Mouse (Mus musculus): ENCODE measurements at regions not wholly inside any gene's neighbourhood (a gene's known extent, or its start where the extent isn't known, plus 50 kb on each side); places are given as distances from the start of the nearest gene placed in this dataset.
"Not testable (repeated sequence)": the region's sequence is repeated elsewhere in the genome, so short reads cannot be mapped to it uniquely, and the experiment has no call there.

DNA sequence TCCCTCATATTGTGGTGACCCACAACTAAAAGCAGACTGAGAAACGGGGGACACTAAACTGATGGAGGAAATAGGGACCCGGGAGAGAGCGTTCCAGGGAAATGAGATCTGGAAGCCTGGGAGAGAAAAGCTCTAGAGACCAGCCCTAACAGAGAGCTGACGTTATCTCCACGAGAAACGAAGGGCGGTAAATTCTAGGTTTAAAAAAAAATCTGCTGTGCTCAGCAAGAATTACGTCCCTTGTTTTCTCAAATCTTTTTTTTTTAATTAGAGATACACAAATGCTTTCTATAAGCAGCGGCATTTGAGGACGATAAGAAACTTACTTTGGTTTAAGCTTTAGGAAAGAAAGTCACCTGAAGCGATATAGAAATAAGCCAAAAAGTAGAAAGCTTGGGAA is 145.7 kb downstream of the Cand1 start:
- DNase-seq, result no peak

DNA sequence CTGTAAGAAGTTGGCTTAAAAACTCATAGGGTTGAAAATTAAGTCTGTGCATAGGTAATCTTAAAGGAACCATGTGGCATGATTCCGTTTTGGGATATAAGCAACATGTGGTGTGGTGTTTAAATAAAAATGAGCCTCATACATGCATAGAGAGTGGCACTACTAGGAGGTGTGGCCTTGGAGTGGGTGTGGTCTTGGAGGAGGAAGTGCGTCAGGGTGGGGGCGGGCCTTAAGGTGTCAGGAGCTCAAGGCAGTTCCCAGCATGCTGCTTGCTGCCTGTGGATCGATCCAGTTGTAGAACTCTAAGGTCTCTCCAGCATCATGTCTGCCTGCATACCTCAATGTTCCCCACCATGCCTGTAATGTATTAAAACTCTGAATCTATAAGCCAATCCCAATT is 152.0 kb downstream of the Cand1 start:
- no peak for DNase-seq

DNA sequence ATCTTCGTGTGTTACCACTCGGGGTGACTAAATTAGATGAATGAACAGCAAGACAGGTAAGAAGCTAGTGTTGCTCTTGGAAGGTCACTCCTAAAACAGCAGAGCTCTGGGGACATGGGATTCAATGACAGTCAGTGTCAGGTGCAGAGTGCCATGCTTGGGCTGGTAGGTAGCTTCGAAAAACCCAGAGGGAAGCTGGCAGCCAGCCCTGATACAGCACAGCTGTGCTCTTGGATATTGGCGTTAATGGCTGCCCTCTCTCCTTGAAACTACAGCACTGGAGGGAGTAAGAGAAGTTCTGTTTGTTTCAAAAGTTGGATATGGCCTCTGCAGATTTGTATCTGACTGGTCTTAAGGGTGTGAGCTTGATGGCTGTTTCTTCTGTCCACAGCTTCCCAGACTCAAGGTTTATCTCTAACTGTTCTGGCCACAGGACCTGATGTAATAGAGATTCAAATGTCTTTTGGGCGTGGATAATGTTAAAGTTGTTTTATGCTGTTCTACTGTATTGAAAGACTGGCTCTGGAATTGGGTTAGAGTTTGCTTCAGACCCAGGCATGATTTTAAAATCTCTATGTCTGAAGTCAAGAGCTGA is 152.7 kb downstream of the Cand1 start:
- no peak for DNase-seq

DNA sequence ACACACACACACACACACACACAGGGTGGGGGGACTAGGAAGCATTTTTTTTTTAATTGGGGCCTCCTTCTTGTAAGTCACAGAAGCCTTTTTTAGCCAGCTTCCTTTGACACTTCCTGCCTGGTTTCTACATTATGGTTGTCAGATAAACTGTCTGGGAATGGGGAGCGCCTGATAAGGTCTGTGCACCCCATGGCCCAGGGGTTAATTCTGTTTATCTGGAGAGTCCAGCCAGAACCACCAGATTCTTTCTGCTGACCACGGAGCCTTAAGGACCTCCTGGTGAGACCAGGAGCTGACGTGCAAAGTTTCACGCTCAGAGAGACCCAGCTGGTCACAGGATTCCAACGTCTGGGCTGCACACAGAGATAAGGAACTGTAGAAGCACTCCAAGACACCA is 153.4 kb downstream of the Cand1 start:
- DNase-seq, result no peak

DNA sequence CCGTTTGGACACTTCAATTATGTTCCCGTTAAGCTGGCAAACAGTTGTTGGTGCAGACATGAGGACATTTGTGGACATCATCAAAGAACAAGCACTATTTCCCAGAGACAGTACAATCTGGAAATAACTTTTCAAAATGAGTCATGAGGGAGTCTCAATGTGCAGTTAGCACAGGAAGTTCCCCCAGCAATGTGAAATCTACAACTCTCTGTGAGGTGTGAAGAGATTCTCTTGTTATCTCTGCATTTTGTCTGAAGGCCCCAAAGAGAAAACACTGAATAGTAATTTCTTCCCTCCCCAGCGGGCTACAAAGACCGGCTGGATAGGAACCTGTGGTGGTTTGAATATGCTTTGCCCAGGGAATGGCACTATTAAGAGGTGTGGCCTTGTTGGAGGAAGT is 156.4 kb downstream of the Cand1 start:
- DNase-seq, result no peak

DNA sequence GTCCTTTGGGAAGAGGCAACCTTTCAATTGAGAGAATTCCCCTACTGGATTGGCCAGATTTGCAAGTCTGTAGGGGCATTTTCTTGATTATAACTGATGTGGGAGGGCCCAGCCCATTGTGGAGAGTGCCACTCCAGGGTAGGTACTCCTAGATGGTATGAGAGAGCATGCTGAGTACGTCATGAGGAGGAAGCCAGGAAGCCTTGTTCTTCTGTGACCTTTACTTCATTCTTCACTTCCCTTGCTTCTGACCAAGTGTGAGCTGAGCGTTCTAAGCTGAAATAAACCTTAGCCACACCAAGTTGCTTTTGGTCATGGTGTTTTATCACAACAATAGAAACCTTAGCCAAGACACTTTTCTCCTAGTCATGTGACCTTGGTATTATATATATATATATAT is 157.0 kb downstream of the Cand1 start:
- no peak for DNase-seq

DNA sequence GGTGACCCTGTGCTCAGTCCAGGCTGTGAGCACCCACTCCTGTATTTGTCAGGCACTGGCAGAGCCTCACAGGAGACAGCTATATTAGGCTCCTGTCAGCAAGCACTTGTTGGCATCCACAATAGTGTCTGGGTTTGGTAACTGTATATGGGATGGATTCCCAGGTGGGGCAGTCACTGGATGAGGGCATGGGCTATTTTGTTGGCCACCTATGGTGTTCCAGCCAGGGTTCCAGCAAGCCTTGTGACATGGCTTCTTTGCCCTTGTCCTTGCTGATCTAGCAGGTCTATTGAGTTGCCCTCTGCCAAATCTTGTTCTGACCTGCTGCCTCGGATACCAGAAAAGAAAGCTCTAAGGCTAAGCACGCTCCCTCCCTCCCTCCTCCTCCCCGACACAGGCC is 158.1 kb downstream of the Cand1 start:
- not testable (repeated sequence) for DNase-seq

DNA sequence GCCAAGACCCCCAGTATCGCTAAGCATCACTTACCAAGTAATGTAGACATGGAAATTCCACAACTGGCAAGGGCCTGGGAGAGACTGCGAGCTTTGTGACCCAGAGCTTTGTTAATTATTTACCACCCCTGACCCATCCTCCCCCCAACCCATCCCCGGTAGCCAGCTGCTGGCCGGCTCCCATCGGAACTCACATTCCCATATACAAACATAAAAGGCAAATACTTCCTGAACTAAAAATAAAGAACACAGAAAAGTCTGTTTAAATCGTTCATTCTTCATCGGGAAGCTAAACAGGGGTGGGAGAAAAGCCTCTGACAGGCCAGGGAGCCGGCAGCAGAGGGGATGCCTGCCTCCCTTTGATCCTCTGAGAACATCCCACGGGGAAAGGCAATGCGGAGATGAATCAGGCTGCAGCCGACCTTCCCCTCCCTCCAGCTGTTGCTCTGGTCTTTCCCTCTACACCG is 163.7 kb downstream of the Cand1 start:
- peak; percentile 55 for DNase-seq

DNA sequence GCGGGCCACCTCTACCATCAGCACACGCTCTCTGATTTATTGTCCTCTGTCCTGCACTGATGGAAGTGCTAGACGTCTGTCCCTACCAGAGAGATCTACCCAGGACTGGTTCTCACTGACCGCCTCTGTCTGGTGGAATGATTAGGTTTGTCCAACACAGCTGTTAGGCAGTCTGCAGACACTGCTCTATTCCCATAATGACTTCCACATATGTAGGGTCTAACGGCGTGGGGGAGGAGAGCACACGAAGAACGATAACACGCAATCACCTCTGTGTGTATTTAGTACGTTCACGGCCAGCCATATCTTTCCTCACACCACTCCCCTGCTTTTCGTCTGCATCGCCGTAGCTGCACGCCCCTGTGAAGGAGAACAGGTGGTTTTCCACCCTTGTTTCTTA is 165.0 kb downstream of the Cand1 start:
- no peak for DNase-seq

DNA sequence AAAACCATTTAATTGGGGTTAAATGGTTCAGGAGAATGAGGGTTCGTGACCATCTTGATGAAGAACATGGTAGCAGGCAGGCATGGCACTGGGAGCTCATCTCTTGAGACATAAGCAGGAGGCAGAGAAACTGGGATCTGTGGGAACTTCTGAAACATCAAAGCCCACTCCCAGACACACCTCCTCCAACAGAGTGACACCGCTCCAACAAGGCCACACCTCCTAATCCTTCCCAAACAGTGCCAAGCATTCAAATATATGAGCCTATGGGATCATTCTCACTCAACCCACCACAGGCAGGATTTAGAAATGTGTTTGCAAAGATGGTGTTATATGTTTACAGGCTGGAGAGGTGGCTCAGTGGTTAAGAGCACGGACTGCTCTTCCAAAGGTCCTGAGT is 165.9 kb downstream of the Cand1 start:
- DNase-seq, result no peak

DNA sequence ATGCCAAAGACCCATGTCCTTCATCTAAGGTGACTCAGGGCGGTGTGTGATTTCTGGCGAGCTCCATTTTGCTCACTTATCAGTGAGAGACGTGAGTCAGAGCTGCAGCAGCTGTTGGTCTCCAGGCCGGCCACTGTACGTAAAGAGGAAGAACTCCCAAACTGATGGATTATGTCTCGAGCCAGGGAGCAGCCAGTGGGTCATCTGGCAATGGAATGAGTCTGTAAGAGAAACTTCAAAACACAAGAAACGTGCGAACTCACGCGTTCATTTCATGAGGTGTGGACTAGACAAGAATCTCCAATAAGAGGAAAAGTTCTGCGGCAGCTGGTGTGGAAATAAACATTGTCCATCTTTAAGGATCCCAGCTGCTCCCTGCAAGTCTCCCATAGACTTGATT is 170.4 kb downstream of the Cand1 start:
- peak; percentile 49 for DNase-seq

DNA sequence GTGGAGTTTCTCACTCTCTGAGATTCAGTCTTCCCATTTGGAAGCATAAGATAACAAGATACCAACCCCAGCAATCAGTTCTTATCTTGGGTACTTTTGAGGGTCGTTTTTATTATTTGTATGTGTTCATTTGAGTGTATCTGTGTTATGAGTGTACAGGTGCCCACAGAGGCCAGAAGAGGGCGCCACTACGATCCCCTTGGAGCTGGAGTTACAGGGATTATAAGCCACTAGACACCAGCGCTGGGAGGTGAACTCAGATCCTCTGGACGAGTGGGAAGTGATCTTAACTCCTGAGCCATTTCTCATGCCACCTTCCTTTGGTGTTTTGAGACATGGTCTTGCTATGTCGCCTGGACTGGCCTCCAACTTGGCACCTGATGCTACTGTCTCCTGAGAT is 172.0 kb downstream of the Cand1 start:
- DNase-seq, result no peak

DNA sequence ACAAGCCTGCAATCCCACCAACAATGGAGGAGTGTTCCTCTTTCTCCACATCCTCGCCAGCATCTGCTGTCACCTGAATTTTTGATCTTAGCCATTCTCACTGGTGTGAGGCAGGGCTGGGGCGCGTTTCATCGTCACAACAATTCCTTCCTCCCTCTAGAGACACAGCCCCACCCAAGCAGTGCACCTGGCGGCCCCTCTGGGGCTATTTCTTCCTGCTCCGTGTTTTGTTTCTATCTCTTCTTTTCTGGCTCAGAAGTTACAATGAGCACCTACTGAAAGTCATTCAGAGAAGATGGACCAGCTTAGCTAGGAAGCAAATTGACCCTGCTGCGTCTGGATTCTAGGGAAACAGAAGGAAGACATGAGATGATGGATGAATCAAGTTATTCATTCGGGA is 172.5 kb downstream of the Cand1 start:
- DNase-seq, result no peak

DNA sequence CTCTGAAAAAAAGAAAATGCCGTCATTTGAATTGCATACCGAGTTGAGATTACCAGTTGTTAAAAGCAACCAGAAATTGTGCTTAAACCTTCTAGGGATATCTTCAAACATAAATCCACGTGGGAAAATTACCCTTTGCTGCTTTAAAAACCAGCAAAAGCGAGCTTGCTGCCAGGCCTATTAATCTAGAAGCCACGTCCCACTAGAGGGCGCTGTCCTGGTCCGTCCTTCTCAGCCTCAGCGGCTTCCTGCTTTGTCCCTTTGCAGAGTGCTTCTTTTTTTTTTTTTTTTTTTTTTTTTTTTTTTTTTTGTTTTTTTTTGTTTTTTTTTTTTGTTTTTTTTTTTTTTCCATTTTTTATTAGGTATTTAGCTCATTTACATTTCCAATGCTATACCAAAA is 173.9 kb downstream of the Cand1 start:
- DNase-seq, result peak; percentile 82

DNA sequence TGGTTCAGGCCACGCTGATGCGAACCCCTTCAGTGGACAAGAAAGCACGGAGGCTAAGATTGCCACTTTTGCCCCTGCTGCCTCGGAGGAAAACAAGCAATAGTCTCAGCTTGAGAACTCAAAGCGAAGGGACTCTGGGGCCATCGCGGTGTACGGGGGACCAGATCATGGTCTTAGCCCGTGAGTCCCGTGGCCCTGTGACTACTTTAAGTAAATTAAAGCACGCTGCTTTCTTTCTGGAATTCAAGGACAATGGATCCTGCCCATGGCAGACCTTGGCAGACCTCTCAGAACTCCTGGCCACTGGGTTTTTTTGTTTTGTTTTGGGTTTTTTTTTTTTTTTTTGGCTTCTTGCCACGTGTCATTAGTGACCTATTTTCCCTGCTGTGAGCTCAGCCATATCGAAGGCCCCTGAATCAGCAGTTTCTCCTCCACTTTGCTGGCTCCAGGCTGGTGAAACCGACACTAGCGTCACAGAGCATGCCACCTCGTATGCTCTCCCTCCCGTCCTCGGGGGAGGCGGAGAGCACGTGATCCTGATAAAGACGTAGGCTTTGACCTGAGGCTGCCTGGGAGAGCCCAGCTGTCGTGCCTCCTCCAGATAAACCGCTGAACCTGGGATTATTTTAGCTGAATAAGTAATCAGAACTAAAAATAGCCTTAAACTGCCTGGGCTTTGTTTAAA is 174.6 kb downstream of the Cand1 start:
- peak; percentile 63 for DNase-seq

DNA sequence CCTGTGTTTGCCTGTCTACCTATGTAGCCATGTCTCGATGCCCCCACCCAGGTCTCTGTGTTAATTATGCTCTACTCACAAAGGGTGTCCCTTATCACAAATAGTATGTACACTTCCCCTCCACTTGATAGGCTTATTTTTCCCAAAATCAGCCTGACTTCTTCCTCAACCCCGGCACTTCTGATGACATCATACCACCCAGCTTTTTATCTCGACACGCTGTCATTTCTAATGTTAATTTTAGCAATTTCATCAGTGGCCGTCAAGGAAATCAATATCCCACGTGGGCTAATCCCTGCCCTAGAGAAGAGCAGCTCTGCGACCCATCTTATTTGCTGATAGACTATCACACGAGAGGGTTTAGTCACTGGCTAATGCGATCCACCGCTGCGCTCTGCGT is 175.6 kb downstream of the Cand1 start:
- no peak for DNase-seq

DNA sequence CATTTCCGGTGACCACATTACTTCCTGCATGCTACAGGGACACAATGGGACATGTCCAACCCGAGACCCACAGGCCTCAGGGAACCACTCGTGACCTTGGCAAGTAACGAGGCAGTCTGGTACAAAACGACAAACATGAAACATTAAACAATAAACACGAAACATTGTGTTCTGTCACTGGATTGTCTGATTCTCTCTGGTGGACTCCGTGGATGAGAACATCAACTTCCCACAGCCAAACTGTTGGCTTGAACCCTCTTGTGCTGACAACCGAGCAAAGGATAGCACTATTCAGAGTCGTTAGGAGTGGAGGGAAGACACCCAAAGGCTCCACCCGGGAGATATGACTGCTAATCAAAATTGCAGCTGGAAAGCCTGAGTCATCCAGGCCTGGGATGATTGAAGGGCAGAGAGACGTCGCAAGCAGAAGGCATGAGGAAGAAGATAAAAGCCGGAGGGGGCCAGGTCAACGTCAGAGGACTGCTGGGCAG is 176.6 kb downstream of the Cand1 start:
- peak; percentile 55 for DNase-seq

DNA sequence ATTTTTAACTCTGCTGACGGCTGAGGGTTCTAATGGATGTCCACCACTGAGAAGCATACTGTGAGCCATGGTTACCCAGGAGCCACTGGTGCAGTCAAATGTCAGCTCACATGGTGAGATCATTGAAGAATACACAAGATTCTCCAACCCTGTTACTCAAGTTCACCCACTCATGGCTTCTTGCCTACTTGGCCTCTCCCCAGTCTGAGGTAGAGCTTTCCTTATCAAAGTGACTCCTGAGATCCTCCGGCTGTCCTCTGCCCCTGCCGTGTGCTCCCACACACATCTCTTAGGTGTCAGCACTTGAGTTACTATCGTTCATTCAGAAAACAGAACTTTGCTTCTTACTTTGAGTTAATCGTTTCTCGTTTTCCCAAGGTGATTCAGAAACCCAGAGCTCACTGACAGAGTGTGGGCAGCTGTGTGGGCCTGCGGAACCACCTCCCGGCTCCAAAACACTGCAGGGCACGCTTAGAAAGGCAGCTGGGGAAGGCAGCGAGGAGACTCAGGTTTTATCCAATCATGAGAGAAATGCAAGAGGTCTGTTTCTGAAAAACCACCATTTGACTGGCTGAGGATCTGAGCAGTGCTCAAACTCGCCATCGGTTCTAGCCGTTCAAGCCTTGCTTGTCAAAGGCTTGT is 177.8 kb downstream of the Cand1 start:
- no peak for DNase-seq

DNA sequence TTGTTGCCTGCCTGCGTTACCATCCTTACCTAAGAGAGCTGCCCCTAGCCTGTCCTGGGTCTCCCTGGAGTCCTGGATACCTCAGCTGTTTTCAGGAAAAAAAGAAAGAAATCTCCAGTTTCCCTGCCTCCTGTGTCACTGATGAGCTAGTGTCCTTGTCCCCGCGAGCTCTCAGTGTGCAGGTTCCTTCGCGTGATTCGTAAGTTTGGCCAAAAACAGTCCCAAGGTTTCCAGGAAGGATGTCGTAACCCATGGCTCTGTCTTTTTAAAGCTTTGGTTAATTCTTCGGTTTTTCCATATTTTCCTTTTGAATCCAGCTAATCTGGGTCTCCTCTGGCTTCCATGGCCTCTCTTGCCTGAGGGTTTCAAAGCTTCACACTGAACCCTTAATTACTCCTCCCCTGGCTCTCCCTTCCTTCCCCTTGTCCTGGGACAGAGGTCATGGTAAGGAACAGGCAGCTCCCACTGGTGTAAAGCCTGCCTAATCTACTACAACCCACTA is 178.5 kb downstream of the Cand1 start:
- DNase-seq, result no peak

DNA sequence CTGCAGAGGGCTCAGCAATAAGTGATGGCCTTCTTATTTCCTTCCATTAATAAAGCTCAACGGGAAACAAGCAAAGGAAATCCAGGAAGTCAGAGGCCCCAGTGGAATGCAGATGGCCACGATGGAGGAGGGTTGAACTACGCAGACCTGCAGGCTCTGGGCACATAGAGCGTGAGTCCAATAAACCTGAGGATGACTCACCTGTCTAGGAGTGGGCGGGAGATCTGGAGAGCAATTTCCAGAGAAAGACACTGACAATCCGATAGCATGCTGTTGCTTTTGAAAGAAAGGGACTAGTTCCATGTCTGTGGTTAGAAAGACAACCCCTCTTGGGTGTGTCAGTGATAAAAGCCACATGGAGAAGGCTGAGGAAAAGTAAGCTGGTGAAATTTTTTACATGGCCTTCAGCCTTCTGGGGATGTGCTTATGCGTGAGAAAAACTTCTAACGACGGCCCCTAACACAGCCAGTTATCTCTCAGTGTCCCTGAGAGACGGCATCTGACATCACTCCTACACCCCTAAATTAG is 181.3 kb downstream of the Cand1 start:
- DNase-seq, result no peak

DNA sequence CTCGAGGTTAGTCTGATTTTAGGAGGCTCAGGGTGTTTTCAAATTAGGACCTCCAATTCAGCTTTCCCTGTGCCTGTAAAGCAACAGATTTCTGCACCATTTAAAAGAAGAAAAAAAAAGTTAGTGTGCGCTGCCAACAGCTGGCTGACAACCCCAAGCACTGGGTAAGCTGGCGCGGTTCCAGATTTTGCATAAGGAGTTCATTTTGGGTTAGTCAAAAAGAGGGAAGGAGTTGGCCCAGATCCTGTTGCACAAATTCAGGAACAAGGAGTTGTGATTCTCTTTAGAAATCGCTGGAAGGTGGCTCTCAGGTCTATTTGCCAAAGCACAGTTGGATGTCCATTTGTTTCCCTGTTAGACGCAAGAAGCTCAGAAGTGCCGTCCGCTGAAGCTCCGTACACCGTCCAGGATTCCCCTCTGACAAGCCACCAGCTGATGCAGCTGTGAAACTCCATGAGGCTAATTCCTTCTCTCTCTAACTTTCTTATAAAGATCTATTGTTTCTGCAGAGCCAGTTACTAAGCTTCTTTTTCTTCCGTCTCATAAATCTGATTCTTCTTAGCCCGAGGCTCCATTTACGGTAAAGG is 184.6 kb downstream of the Cand1 start:
- peak; percentile 87 for DNase-seq

DNA sequence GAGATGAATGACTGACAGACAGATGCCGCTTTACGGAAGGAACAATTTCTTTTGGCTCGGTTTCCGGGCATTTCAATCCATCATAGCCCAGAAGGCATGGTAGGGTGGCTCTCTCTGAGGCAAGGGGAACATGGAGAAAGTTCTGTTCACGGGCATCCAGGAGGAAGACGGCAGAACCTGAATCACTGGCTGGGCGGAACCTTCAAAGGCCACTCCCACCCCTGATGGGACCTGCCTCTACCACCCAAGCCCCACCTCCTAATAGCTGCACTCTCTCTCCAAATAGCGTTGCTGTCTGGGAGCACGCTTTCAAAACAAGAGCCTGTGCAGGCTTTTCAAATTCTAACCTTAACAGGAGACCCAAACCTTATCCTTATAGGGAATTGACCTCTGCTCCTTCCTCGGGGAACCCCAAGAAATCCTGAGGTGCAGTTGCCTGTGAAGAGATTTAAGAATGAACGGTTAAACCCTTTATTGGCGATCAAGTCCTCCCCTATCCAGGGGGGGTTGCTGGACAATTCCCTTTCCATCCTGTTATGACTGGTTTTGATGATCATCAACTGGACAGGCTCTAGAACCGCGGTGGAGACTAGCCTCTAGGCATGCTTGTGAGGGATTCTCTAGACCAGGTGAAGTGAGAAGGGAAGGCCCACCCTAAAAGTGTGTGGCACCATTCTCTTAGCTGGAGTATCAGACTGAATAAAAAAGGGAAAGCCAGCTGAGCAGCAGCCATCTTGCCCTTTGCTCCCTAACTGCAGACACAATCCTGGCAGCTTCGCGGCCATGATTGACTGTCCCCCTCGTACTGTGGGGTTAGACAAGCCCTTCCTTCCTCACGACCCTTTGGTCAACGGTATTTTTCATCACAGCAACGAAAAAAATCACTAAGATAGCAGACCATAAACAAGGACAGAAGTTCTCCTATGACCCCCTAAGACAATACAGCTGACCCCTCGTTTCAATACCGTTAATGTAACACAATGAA is 184.5 kb upstream of the Dyrk2 start:
- DNase-seq, result no peak
